Comparison of ENCODE assay signal across 26 mouse cellular contexts in the genomic region with DNA sequence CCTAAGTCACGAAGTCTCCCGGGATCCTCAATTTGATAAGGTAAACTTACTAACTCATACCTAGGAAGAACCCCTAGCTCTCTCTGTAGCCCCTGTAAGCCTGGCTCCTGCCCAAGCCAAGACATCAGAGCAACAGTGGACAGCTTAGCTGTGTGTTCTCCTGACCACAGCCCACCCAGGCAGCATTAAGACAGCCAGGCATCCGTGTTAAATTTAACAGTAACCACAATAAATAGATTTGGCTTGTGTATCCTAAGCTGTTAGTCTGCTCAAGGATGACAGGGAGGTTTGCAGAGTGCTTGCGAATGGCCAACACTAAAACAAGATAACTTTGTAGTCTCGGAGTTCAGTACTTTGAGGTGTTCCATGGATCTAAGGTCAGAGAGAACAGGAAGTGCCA.
A peak's percentile ranks its signal among the peaks of the same experiment; 100 is the strongest.
DNase-seq lines count a peak whose midpoint lies in the region; ATAC-seq and TF ChIP-seq lines count a peak whose summit lies in the region.
"Had no signal": no experiment of that assay in that cellular context is flagged by ENCODE, and none has a peak within 500 bp of the region (broad histone marks: within the 10 kb centered on the region; RNA-seq: fewer than 3 reads in every experiment).

No protein-coding gene starts in this region.

- in situ Hi-C loops in Patski (cut with MboI; ENCODE audit: low pct_unique_long_range_greater_than_20kb) = loop anchor here (5.0 kb wide), 1 partner anchor 134 kb away; no protein-coding TSS in a partner anchor

- CTCF ChIA-PET in Patski (lab: Charles Lee) = interaction anchor here (1.2 kb wide), 1 partner anchor 30 kb away, joined by 4 read pairs; no protein-coding TSS in a partner anchor

- no peak overlapping the region for H3K27ac ChIP-seq in cerebellum, adult 2 months (ENCODE audit: insufficient read depth, low read length)
- peak overlapping the region; percentile 80; the same call in 1 of the 2 replicates for H3K27ac ChIP-seq in forebrain, embryonic 15.5 days (replicated peaks)
- no peak overlapping the region for H3K27ac ChIP-seq in forebrain, embryonic 11.5 days (ENCODE audit: low read depth, low read length)
- no peak overlapping the region for H3K27ac ChIP-seq in kidney, embryonic 16.5 days (ENCODE audit: low read length)
- H3K27ac ChIP-seq in stomach, postnatal 0 days (replicated peaks) = no peak overlapping the region
- H3K27ac ChIP-seq: heart, embryonic 10.5 days; heart, embryonic 15.5 days; hindbrain, embryonic 12.5 days; hindbrain, postnatal 0 days; limb, embryonic 13.5 days; lung, embryonic 15.5 days; midbrain, embryonic 15.5 days had no signal

- no peak overlapping the region for H3K4me2 ChIP-seq in forebrain, embryonic 15.5 days (replicated peaks)
- no peak overlapping the region for H3K4me2 ChIP-seq in forebrain, embryonic 11.5 days (ENCODE audit: low read depth, low read length, severe bottlenecking)
- no peak overlapping the region for H3K4me2 ChIP-seq in kidney, embryonic 16.5 days (replicated peaks; ENCODE audit: low read depth, low read length)
- H3K4me2 ChIP-seq in stomach, postnatal 0 days (replicated peaks; ENCODE audit: low read depth) = no peak overlapping the region
- H3K4me2 ChIP-seq: heart, embryonic 15.5 days; hindbrain, embryonic 12.5 days; limb, embryonic 13.5 days; liver, embryonic 11.5 days; lung, embryonic 15.5 days; midbrain, embryonic 15.5 days had no signal

- POLR2A ChIA-PET in Patski (lab: Charles Lee) = no interaction called here

- no peak overlapping the region for H3K9ac ChIP-seq in forebrain, embryonic 15.5 days (replicated peaks)
- no peak overlapping the region for H3K9ac ChIP-seq in forebrain, embryonic 11.5 days (ENCODE audit: low read length)
- H3K9ac ChIP-seq in kidney, embryonic 16.5 days (replicated peaks; ENCODE audit: low read length) = no peak overlapping the region
- H3K9ac ChIP-seq in stomach, postnatal 0 days (ENCODE audit: low read length) = no peak overlapping the region
- H3K9ac ChIP-seq: heart, embryonic 15.5 days; hindbrain, embryonic 12.5 days; limb, embryonic 13.5 days; lung, embryonic 15.5 days; midbrain, embryonic 15.5 days had no signal

- no peak for TF ChIP-seq EP300 in stomach, postnatal 0 days (optimal IDR thresholded peaks at IDR 0.05)

- TF ChIP-seq POLR2A in cerebellum, adult 2 months (IDR thresholded peaks at IDR 0.05; ENCODE audit: borderline replicate concordance, insufficient read depth, low read length) = no peak

- H3K9me3 ChIP-seq in forebrain, embryonic 15.5 days = no peaks in the 10 kb centered on the region
- no peaks in the 10 kb centered on the region for H3K9me3 ChIP-seq in forebrain, embryonic 11.5 days (ENCODE audit: control insufficient read depth, low read length)
- H3K9me3 ChIP-seq in kidney, embryonic 16.5 days (ENCODE audit: low read length) = no peaks in the 10 kb centered on the region
- H3K9me3 ChIP-seq in stomach, postnatal 0 days (ENCODE audit: control insufficient read depth, low read length) = no peaks in the 10 kb centered on the region
- H3K9me3 ChIP-seq: heart, embryonic 10.5 days; heart, embryonic 15.5 days; hindbrain, embryonic 12.5 days; limb, embryonic 13.5 days; lung, embryonic 15.5 days; midbrain, embryonic 15.5 days had no signal

- DNase-seq in cerebellum, postnatal 10 days = peak; percentile 34 to 42
- DNase-seq in cerebellum, adult 2 months = no peak
- no peak for DNase-seq in forebrain, embryonic 11.5 days (ENCODE audit: low spot score)
- DNase-seq in kidney, postnatal 4 days = peak; percentile 39 to 53
- no peak for DNase-seq in Patski (ENCODE audit: low read depth, low spot score)
- DNase-seq in stomach, postnatal 0 days (ENCODE audit: low spot score) = no peak
- DNase-seq: adrenal gland, adult 8-10 months; cerebellum, adult 8-10 months; gastrocnemius, postnatal 14 days; layer of hippocampus, adult 9-11 months; right cerebral cortex, postnatal 25 days; spleen, adult 18-20 months; thymus, adult 2 months; thymus, postnatal 36 days had no signal

- H3K4me3 ChIP-seq in cerebellum, adult 2 months (replicated peaks; ENCODE audit: insufficient read depth, low read depth, low read length) = no peak overlapping the region
- H3K4me3 ChIP-seq in forebrain, embryonic 15.5 days = no peak overlapping the region
- no peak overlapping the region for H3K4me3 ChIP-seq in forebrain, embryonic 11.5 days (ENCODE audit: low read depth, low read length)
- no peak overlapping the region for H3K4me3 ChIP-seq in kidney, embryonic 16.5 days (ENCODE audit: low read length)
- H3K4me3 ChIP-seq in stomach, postnatal 0 days (ENCODE audit: low read depth, low read length) = no peak overlapping the region
- H3K4me3 ChIP-seq: heart, embryonic 10.5 days; heart, embryonic 15.5 days; hindbrain, embryonic 12.5 days; limb, embryonic 13.5 days; lung, embryonic 15.5 days; midbrain, embryonic 15.5 days had no signal

- H3K36me3 ChIP-seq in forebrain, embryonic 15.5 days = no peaks in the 10 kb centered on the region
- no peaks in the 10 kb centered on the region for H3K36me3 ChIP-seq in forebrain, embryonic 11.5 days (ENCODE audit: control insufficient read depth, insufficient read depth, low read length)
- H3K36me3 ChIP-seq in kidney, embryonic 16.5 days (ENCODE audit: insufficient read depth, low read length) = no peaks in the 10 kb centered on the region
- no peaks in the 10 kb centered on the region for H3K36me3 ChIP-seq in stomach, postnatal 0 days (ENCODE audit: control insufficient read depth, insufficient read depth, low read length)
- H3K36me3 ChIP-seq: heart, embryonic 10.5 days; heart, embryonic 15.5 days; hindbrain, embryonic 12.5 days; limb, embryonic 13.5 days; lung, embryonic 15.5 days; midbrain, embryonic 15.5 days had no signal

- TF ChIP-seq CTCF in cerebellum, adult 2 months (IDR thresholded peaks at IDR 0.05; ENCODE audit: borderline replicate concordance, insufficient read depth, low read depth, low read length) = no peak
- TF ChIP-seq CTCF in Patski (IDR thresholded peaks at IDR 0.05) = no peak
- no peak for TF ChIP-seq CTCF in stomach, postnatal 0 days (IDR thresholded peaks at IDR 0.05; ENCODE audit: low read depth)

- 80% methylated on average over 5 of the region's 5 CpGs for WGBS in cerebellum, adult 2 months
- WGBS in forebrain, embryonic 15.5 days = 78% methylated on average over 5 of the region's 5 CpGs
- 75% methylated on average over 5 of the region's 5 CpGs for WGBS in forebrain, embryonic 11.5 days
- 27% methylated on average over 5 of the region's 5 CpGs for WGBS in kidney, embryonic 16.5 days
- WGBS in stomach, postnatal 0 days = 44% methylated on average over 5 of the region's 5 CpGs

- peaks cover 5% of the 10 kb centered on the region; the same call in 1 of the 2 replicates for H3K4me1 ChIP-seq in cerebellum, adult 2 months (ENCODE audit: control insufficient read depth, insufficient read depth, low read length)
- peaks cover 35% of the 10 kb centered on the region for H3K4me1 ChIP-seq in forebrain, embryonic 15.5 days
- peaks cover 14% of the 10 kb centered on the region; the same call in 1 of the 2 replicates for H3K4me1 ChIP-seq in forebrain, embryonic 11.5 days (replicated peaks; ENCODE audit: control insufficient read depth, insufficient read depth, low read length)
- H3K4me1 ChIP-seq in kidney, embryonic 16.5 days (ENCODE audit: insufficient read depth, low read length) = peaks cover 10% of the 10 kb centered on the region
- H3K4me1 ChIP-seq in stomach, postnatal 0 days (replicated peaks; ENCODE audit: control insufficient read depth, insufficient read depth) = no peaks in the 10 kb centered on the region
- H3K4me1 ChIP-seq: lung, embryonic 15.5 days had no signal

- no peaks in the 10 kb centered on the region for H3K27me3 ChIP-seq in cerebellum, adult 2 months (ENCODE audit: control insufficient read depth, insufficient read depth, low read length)
- H3K27me3 ChIP-seq in forebrain, embryonic 15.5 days = no peaks in the 10 kb centered on the region
- no peaks in the 10 kb centered on the region; the same call in 1 of the 2 replicates for H3K27me3 ChIP-seq in forebrain, embryonic 11.5 days (ENCODE audit: control insufficient read depth, insufficient read depth, low read length)
- H3K27me3 ChIP-seq in kidney, embryonic 16.5 days (ENCODE audit: insufficient read depth, low read length) = peaks cover 12% of the 10 kb centered on the region
- no peaks in the 10 kb centered on the region for H3K27me3 ChIP-seq in Patski
- no peaks in the 10 kb centered on the region for H3K27me3 ChIP-seq in stomach, postnatal 0 days (ENCODE audit: control insufficient read depth, insufficient read depth, low read length)
- H3K27me3 ChIP-seq: CH12.LX; hindbrain, embryonic 12.5 days; lung, embryonic 15.5 days; midbrain, embryonic 15.5 days had no signal

- ATAC-seq in forebrain, embryonic 15.5 days (replicated peaks) = no peak
- ATAC-seq in forebrain, embryonic 11.5 days (replicated peaks; ENCODE audit: low FRiP score) = no peak
- ATAC-seq in kidney, embryonic 16.5 days (ENCODE audit: low FRiP score, low TSS enrichment) = no peak
- ATAC-seq in Patski = peak; percentile 67
- no peak for ATAC-seq in stomach, postnatal 0 days (ENCODE audit: low FRiP score, low TSS enrichment)
- ATAC-seq: hindbrain, postnatal 0 days; intestine, postnatal 0 days; midbrain, embryonic 15.5 days had no signal

Comparison
In these comparisons a context has a peak if more than half of its experiments do, and no peak if none do; other contexts are left out.
1. DNase-seq: peak in cerebellum, postnatal 10 days (2 of 2) and kidney, postnatal 4 days (2 of 2); none in cerebellum, adult 2 months (0 of 2), forebrain, embryonic 11.5 days (single experiment), Patski (single experiment) and stomach, postnatal 0 days (single experiment).